In the genomic region with DNA sequence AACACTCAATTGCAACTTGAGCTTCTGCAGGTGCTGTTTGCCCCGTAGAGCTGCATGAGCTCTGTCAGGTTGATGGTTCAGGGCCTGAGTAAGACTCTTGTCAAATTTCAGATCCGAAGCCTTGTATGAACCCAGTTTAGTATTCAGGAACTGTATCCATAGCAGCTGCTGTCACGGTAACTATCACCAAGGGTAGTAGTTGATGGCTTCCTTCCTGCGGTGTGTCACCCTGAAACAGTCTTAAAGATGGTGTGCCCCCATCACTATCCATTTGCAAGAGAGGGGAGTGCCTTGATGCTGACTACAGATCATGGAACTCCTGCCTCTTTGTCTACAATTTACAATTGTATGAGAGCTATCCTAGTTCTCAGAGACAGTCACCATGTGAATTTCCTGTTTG, we compare ENCODE assay signal across 25 mouse cellular contexts.
DNase-seq lines count a peak whose midpoint lies in the region; ATAC-seq and TF ChIP-seq lines count a peak whose summit lies in the region.
"Had no signal": no experiment of that assay in that cellular context is flagged by ENCODE, and none has a peak within 500 bp of the region (broad histone marks: within the 10 kb centered on the region; RNA-seq: fewer than 3 reads in every experiment).

No protein-coding gene starts in this region.

- peak; percentile 24 for DNase-seq in heart, adult 11 months
- no peak for DNase-seq in heart, postnatal 14 days
- peak; percentile 14 for DNase-seq in R1 (ENCODE audit: low read depth, low spot score)
- no peak for DNase-seq in kidney, postnatal 36 days
- DNase-seq in stomach, postnatal 0 days (ENCODE audit: low spot score): no peak
- DNase-seq: adrenal gland, postnatal 10 days; adrenal gland, postnatal 36 days; cerebellum, adult 18-20 months; cerebellum, adult 9-10 months; cerebellum, postnatal 14 days; gastrocnemius, postnatal 25 days; heart, postnatal 36 days had no signal

- no peak for TF ChIP-seq CTCF in stomach, postnatal 0 days (IDR thresholded peaks at IDR 0.05; ENCODE audit: low read depth)

- no peaks in the 10 kb centered on the region for H3K9me3 ChIP-seq in stomach, postnatal 0 days (ENCODE audit: control insufficient read depth, low read length)
- H3K9me3 ChIP-seq: embryonic facial prominence, embryonic 10.5 days; embryonic facial prominence, embryonic 13.5 days; forebrain, embryonic 12.5 days had no signal

- no peaks in the 10 kb centered on the region for H3K4me1 ChIP-seq in stomach, postnatal 0 days (replicated peaks; ENCODE audit: control insufficient read depth, insufficient read depth)
- H3K4me1 ChIP-seq: embryonic facial prominence, embryonic 10.5 days; embryonic facial prominence, embryonic 13.5 days had no signal

- peak; percentile 50 for ATAC-seq in common myeloid progenitor, adult 5-6 weeks (replicated peaks; ENCODE audit: low read depth, poor library complexity, severe bottlenecking)
- 0 out of 2 replicates have a peak, but pooled peaks have one; percentile 9 for ATAC-seq in megakaryocyte, adult 5-6 weeks (ENCODE audit: poor library complexity, severe bottlenecking)
- ATAC-seq in stomach, postnatal 0 days (ENCODE audit: low FRiP score, low TSS enrichment): no peak
- ATAC-seq: CD4-positive, CD25-positive, alpha-beta regulatory T cell, adult 4 months; forebrain, embryonic 16.5 days; hindbrain, postnatal 0 days; inflammation-experienced regulatory T-cells, adult 6 months; intestine, embryonic 16.5 days had no signal

- H3K4me2 ChIP-seq in stomach, postnatal 0 days (replicated peaks; ENCODE audit: low read depth): no peak overlapping the region
- H3K4me2 ChIP-seq: embryonic facial prominence, embryonic 13.5 days; forebrain, embryonic 12.5 days; heart, embryonic 11.5 days; hindbrain, embryonic 14.5 days had no signal

- no peak overlapping the region for H3K9ac ChIP-seq in stomach, postnatal 0 days (ENCODE audit: low read length)
- H3K9ac ChIP-seq: embryonic facial prominence, embryonic 13.5 days; forebrain, embryonic 12.5 days; hindbrain, embryonic 14.5 days had no signal

- intact Hi-C loops in heart, postnatal 14 days (cut with DNase I): no loop called here

- no peak overlapping the region for H3K27ac ChIP-seq in stomach, postnatal 0 days (replicated peaks)
- H3K27ac ChIP-seq: embryonic facial prominence, embryonic 10.5 days; embryonic facial prominence, embryonic 13.5 days; forebrain, embryonic 12.5 days; hindbrain, embryonic 14.5 days; hindbrain, postnatal 0 days had no signal

- no peaks in the 10 kb centered on the region for H3K36me3 ChIP-seq in stomach, postnatal 0 days (ENCODE audit: control insufficient read depth, insufficient read depth, low read length)
- H3K36me3 ChIP-seq: embryonic facial prominence, embryonic 10.5 days; embryonic facial prominence, embryonic 13.5 days; forebrain, embryonic 12.5 days had no signal

- TF ChIP-seq EP300 in stomach, postnatal 0 days (optimal IDR thresholded peaks at IDR 0.05): no peak

- H3K4me3 ChIP-seq in stomach, postnatal 0 days (ENCODE audit: low read depth, low read length): no peak overlapping the region
- H3K4me3 ChIP-seq: embryonic facial prominence, embryonic 10.5 days; embryonic facial prominence, embryonic 13.5 days; erythroblast, embryonic 14.5 days; forebrain, embryonic 12.5 days had no signal

- H3K27me3 ChIP-seq in stomach, postnatal 0 days (ENCODE audit: control insufficient read depth, insufficient read depth, low read length): no peaks in the 10 kb centered on the region
- H3K27me3 ChIP-seq: embryonic facial prominence, embryonic 13.5 days had no signal

- WGBS in stomach, postnatal 0 days: 65% methylated on average over 4 of the region's 4 CpGs

Comparison
In these comparisons a context has a peak if more than half of its experiments do, and no peak if none do; other contexts are left out.
1. DNase-seq: peak in heart, adult 11 months (single experiment) and R1 (single experiment); none in heart, postnatal 14 days (0 of 2), kidney, postnatal 36 days (0 of 2) and stomach, postnatal 0 days (single experiment).